Mouse (Mus musculus): ENCODE measurements at regions not wholly inside any gene's neighbourhood (a gene's known extent, or its start where the extent isn't known, plus 50 kb on each side); places are given as distances from the start of the nearest gene placed in this dataset.

DNA sequence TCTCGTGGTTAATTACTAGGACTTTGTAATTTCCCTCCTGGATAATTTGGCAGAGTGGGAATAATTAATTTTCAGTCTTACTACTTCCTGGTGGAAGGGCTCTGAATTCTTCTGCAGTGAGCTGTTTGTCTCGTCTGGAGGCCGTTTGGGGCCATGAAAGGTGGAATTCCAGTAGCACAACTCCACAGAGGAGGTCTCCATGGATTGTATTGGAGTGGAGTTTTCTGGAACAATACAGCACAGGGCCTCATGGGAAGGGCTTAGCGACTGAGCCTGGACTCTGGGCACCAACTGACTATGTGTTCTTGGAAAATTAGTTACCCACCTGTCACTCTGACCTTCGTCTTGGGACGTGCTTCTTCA, 197.1 kb downstream of the Xxylt1 start:
- TF ChIP-seq CTCF (IDR thresholded peaks at IDR 0.05; ENCODE audit: low read depth, low read length) (no peak), POLR2A (IDR thresholded peaks at IDR 0.05; ENCODE audit: borderline replicate concordance, low read depth, low read length) (no peak)

All from bone marrow macrophage, adult 2 months (primary cell).